Comparison of ENCODE assay signal across 8 mouse cellular contexts in the genomic region with DNA sequence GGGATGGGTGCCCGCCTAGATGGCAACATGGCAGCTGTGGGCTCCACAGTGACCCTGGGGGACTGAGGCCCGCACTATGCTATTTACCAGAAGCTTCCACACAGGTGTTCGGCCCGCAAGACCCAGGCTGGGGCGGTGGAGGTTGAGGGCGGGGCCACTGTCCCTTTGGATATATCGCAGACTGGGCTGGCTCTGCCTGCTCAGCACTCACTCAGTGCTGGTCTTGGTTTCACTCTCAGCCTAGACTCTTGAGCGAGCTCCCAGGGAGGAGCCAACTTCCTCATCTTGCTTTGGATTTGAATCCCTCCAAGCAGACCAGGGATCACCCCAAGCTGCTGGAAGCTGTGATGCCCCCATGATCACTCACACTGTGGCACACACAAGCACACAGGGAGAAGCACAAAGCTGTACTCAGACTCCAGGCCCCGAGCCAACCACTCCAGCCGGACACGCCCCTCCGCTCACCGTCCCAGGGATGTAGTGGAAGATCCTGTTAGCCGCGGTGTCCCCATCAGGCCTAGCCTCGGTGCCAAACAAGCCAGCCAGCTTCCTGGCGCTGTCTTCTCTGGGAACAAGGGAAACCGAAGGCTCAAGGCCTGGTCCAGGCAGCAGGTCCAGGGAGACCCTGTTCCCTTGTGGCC. TPM values are rescaled to one million over a fixed set of nuclear protein-coding genes. Genes with fewer than 3 reads are reported as not detected.
A peak's percentile ranks its signal among the peaks of the same experiment; 100 is the strongest.
DNase-seq lines count a peak whose midpoint lies in the region; ATAC-seq and TF ChIP-seq lines count a peak whose summit lies in the region.

No protein-coding gene starts in this region.

- peaks cover 16% of the 10 kb centered on the region for H3K36me3 ChIP-seq in limb, embryonic 11.5 days (ENCODE audit: control insufficient read depth, insufficient read depth, low read length)
- peaks cover 36% of the 10 kb centered on the region for H3K36me3 ChIP-seq in midbrain, postnatal 0 days (ENCODE audit: insufficient read depth, low read length)

- no peak overlapping the region for H3K27ac ChIP-seq in limb, embryonic 11.5 days (replicated peaks; ENCODE audit: low read depth, low read length)
- H3K27ac ChIP-seq in midbrain, postnatal 0 days (ENCODE audit: low read depth, low read length), result no peak overlapping the region

- no peak overlapping the region for H3K4me3 ChIP-seq in limb, embryonic 11.5 days (ENCODE audit: low read depth, low read length)
- no peak overlapping the region for H3K4me3 ChIP-seq in midbrain, postnatal 0 days (ENCODE audit: low read depth, low read length)

- peak; percentile 37 for DNase-seq in urinary bladder, postnatal 25 days (ENCODE audit: low spot score)
- no peak for DNase-seq in urinary bladder, postnatal 10 days (ENCODE audit: low spot score)
- peak; percentile 40 to 43 for DNase-seq in heart, adult 9 months (ENCODE audit: low spot score in 2 of 2)
- no peak for DNase-seq in limb, embryonic 11.5 days (ENCODE audit: low spot score)
- DNase-seq in midbrain, postnatal 0 days (ENCODE audit: low spot score), result peak; percentile 30
- DNase-seq in ovary, postnatal 10 days (ENCODE audit: low spot score), result no peak
- no peak for DNase-seq in cerebellum, adult 11 months

- no peaks in the 10 kb centered on the region for H3K9me3 ChIP-seq in limb, embryonic 11.5 days (ENCODE audit: control insufficient read depth, low read length)
- H3K9me3 ChIP-seq in midbrain, postnatal 0 days (ENCODE audit: low read length), result no peaks in the 10 kb centered on the region

- H3K9ac ChIP-seq in limb, embryonic 11.5 days (ENCODE audit: low read length), result no peak overlapping the region; the same call in 1 of the 2 replicates
- H3K9ac ChIP-seq in midbrain, postnatal 0 days (replicated peaks; ENCODE audit: low read length, poor library complexity, severe bottlenecking), result no peak overlapping the region

- H3K27me3 ChIP-seq in limb, embryonic 11.5 days (ENCODE audit: control insufficient read depth, insufficient read depth, low read length), result peaks cover 2% of the 10 kb centered on the region; the same call in 1 of the 2 replicates
- H3K27me3 ChIP-seq in midbrain, postnatal 0 days (ENCODE audit: insufficient read depth, low read length), result no peaks in the 10 kb centered on the region

- H3K4me1 ChIP-seq in limb, embryonic 11.5 days (ENCODE audit: control insufficient read depth, insufficient read depth, low read length), result peaks cover 3% of the 10 kb centered on the region; the same call in 1 of the 2 replicates
- H3K4me1 ChIP-seq in midbrain, postnatal 0 days (ENCODE audit: insufficient read depth, low read length), result no peaks in the 10 kb centered on the region

- 29% methylated on average over 18 of the region's 18 CpGs for WGBS in limb, embryonic 11.5 days
- WGBS in midbrain, postnatal 0 days, result 30% methylated on average over 18 of the region's 18 CpGs

- no peak for TF ChIP-seq CTCF in midbrain, postnatal 0 days (IDR thresholded peaks at IDR 0.05)

- no peak for ATAC-seq in limb, embryonic 11.5 days (ENCODE audit: insufficient number of reproducible peaks, low FRiP score, low TSS enrichment, low read depth)
- ATAC-seq in midbrain, postnatal 0 days (ENCODE audit: low FRiP score), result no peak
- ATAC-seq in activated CD4-positive, CD25-positive, alpha-beta regulatory T cell, adult 4 months, result no peak

- H3K4me2 ChIP-seq in limb, embryonic 11.5 days (ENCODE audit: low read depth, severe bottlenecking), result peak overlapping the region; percentile 20
- H3K4me2 ChIP-seq in midbrain, postnatal 0 days (ENCODE audit: low read depth, low read length, poor library complexity, severe bottlenecking), result no peak overlapping the region

RNA-seq across cellular contexts. Expression of gene Plekhn1, which starts 6.8 kb away (rescaled TPM):
- 20.1 and 20.2 TPM in 2 replicates for polyA plus RNA-seq in limb, embryonic 11.5 days (2014; fragmentation: Nextera tagmentation; extraction: Ambion mirVana)
- total RNA-seq in midbrain, postnatal 0 days (2014; rRNA removed), result 46.6 and 46.7 TPM in 2 replicates
- polyA plus RNA-seq in midbrain, postnatal 0 days (2015; fragmentation: Nextera tagmentation; extraction: Ambion mirVana), result 18.7 and 19.3 TPM in 2 replicates
- 1 to 10 TPM; 5.8 to 6.1 TPM for polyA plus RNA-seq in activated CD4-positive, CD25-positive, alpha-beta regulatory T cell, adult 4 months (2017; shearing (Covaris generic))

RNA-seq across cellular contexts. Expression of gene Noc2l, which starts 7.9 kb away (rescaled TPM):
- polyA plus RNA-seq in limb, embryonic 11.5 days (2014; fragmentation: Nextera tagmentation; extraction: Ambion mirVana), result 86.4 and 92.0 TPM in 2 replicates
- 75.7 and 81.3 TPM in 2 replicates for total RNA-seq in midbrain, postnatal 0 days (2014; rRNA removed)
- polyA plus RNA-seq in midbrain, postnatal 0 days (2015; fragmentation: Nextera tagmentation; extraction: Ambion mirVana), result 42.6 and 47.1 TPM in 2 replicates
- 10 to 100 TPM; 14.5 to 15.9 TPM for polyA plus RNA-seq in activated CD4-positive, CD25-positive, alpha-beta regulatory T cell, adult 4 months (2017; shearing (Covaris generic))

RNA-seq across cellular contexts. Expression of gene Perm1, which starts 12.2 kb away (rescaled TPM):
- polyA plus RNA-seq in limb, embryonic 11.5 days (2014; fragmentation: Nextera tagmentation; extraction: Ambion mirVana), result 0.26 and 0.35 TPM in 2 replicates
- 1.9 and 2.0 TPM in 2 replicates for total RNA-seq in midbrain, postnatal 0 days (2014; rRNA removed)
- polyA plus RNA-seq in midbrain, postnatal 0 days (2015; fragmentation: Nextera tagmentation; extraction: Ambion mirVana), result 1.4 and 1.7 TPM in 2 replicates
- 1 to 10 TPM in 1 of 2 experiments, under 1 TPM in 1; 0.30 to 1.3 TPM for polyA plus RNA-seq in activated CD4-positive, CD25-positive, alpha-beta regulatory T cell, adult 4 months (2017; shearing (Covaris generic))

RNA-seq across cellular contexts. Expression of gene AW011738, which starts 24.8 kb away (rescaled TPM):
- 0.28 and 0.70 TPM in 2 replicates for polyA plus RNA-seq in limb, embryonic 11.5 days (2014; fragmentation: Nextera tagmentation; extraction: Ambion mirVana)
- 7.5 and 8.2 TPM in 2 replicates for total RNA-seq in midbrain, postnatal 0 days (2014; rRNA removed)
- polyA plus RNA-seq in midbrain, postnatal 0 days (2015; fragmentation: Nextera tagmentation; extraction: Ambion mirVana), result 3.5 and 3.7 TPM in 2 replicates
- polyA plus RNA-seq in activated CD4-positive, CD25-positive, alpha-beta regulatory T cell, adult 4 months (2017; shearing (Covaris generic)), result 1 to 10 TPM; 2.6 to 7.4 TPM

RNA-seq across cellular contexts. Expression of gene Isg15, which starts 27.3 kb away (rescaled TPM):
- 0.20 TPM in 1 of 2 replicates, not detected in the other for polyA plus RNA-seq in limb, embryonic 11.5 days (2014; fragmentation: Nextera tagmentation; extraction: Ambion mirVana)
- 1.7 and 2.3 TPM in 2 replicates for total RNA-seq in midbrain, postnatal 0 days (2014; rRNA removed)
- polyA plus RNA-seq in midbrain, postnatal 0 days (2015; fragmentation: Nextera tagmentation; extraction: Ambion mirVana), result 2.4 and 3.9 TPM in 2 replicates
- 10 to 100 TPM; 29.5 to 84.6 TPM for polyA plus RNA-seq in activated CD4-positive, CD25-positive, alpha-beta regulatory T cell, adult 4 months (2017; shearing (Covaris generic))

Comparison
In these comparisons a context has a peak if more than half of its experiments do, and no peak if none do; other contexts are left out.
1. DNase-seq: peak in urinary bladder, postnatal 25 days (single experiment), heart, adult 9 months (2 of 2) and midbrain, postnatal 0 days (single experiment); none in urinary bladder, postnatal 10 days (single experiment), limb, embryonic 11.5 days (single experiment), ovary, postnatal 10 days (single experiment) and cerebellum, adult 11 months (single experiment).